In genomic region chr13:14177989-14178388, GRCm38 (mm10) we compare ENCODE assay signal across 11 mouse cellular contexts.
DNase-seq lines count a peak whose midpoint lies in the region; ATAC-seq and TF ChIP-seq lines count a peak whose summit lies in the region.
"Had no signal": no experiment of that assay in that cellular context is flagged by ENCODE, and none has a peak within 500 bp of the region (broad histone marks: within the 10 kb centered on the region; RNA-seq: fewer than 3 reads in every experiment).

No protein-coding gene starts in this region.

- no peak overlapping the region for H3K4me2 ChIP-seq in hindbrain, embryonic 16.5 days (ENCODE audit: low read length)
- no peak overlapping the region for H3K4me2 ChIP-seq in hindbrain, embryonic 11.5 days (replicated peaks; ENCODE audit: low read depth, low read length)
- H3K4me2 ChIP-seq in midbrain, postnatal 0 days (ENCODE audit: low read depth, low read length, poor library complexity, severe bottlenecking), result no peak overlapping the region
- H3K4me2 ChIP-seq in midbrain, embryonic 13.5 days (replicated peaks), result no peak overlapping the region
- H3K4me2 ChIP-seq: heart, embryonic 13.5 days had no signal

- H3K9me3 ChIP-seq in hindbrain, embryonic 16.5 days (ENCODE audit: control insufficient read depth, low read length), result no peaks in the 10 kb centered on the region
- H3K9me3 ChIP-seq in hindbrain, embryonic 11.5 days (ENCODE audit: control insufficient read depth, low read length), result no peaks in the 10 kb centered on the region
- H3K9me3 ChIP-seq in midbrain, postnatal 0 days (ENCODE audit: low read length), result no peaks in the 10 kb centered on the region
- H3K9me3 ChIP-seq in midbrain, embryonic 13.5 days, result no peaks in the 10 kb centered on the region
- H3K9me3 ChIP-seq: heart, embryonic 13.5 days; megakaryocyte, embryonic 14.5 days had no signal

- peak; percentile 65 for TF ChIP-seq CTCF in midbrain, postnatal 0 days (IDR thresholded peaks at IDR 0.05)

- no peak overlapping the region for H3K27ac ChIP-seq in hindbrain, embryonic 16.5 days (ENCODE audit: low read depth, low read length)
- no peak overlapping the region for H3K27ac ChIP-seq in hindbrain, embryonic 11.5 days (ENCODE audit: low read depth, low read length)
- no peak overlapping the region for H3K27ac ChIP-seq in midbrain, postnatal 0 days (ENCODE audit: low read depth, low read length)
- H3K27ac ChIP-seq in midbrain, embryonic 13.5 days, result no peak overlapping the region
- H3K27ac ChIP-seq: heart, embryonic 13.5 days had no signal

- no peaks in the 10 kb centered on the region for H3K27me3 ChIP-seq in hindbrain, embryonic 16.5 days (replicated peaks; ENCODE audit: control insufficient read depth, insufficient read depth, low read length)
- no peaks in the 10 kb centered on the region for H3K27me3 ChIP-seq in hindbrain, embryonic 11.5 days (ENCODE audit: control insufficient read depth, insufficient read depth, low read length)
- H3K27me3 ChIP-seq in midbrain, postnatal 0 days (ENCODE audit: insufficient read depth, low read length), result no peaks in the 10 kb centered on the region
- no peaks in the 10 kb centered on the region for H3K27me3 ChIP-seq in midbrain, embryonic 13.5 days
- H3K27me3 ChIP-seq: heart, embryonic 13.5 days; megakaryocyte, embryonic 14.5 days had no signal

- H3K4me1 ChIP-seq in hindbrain, embryonic 16.5 days (ENCODE audit: control insufficient read depth, insufficient read depth, low read depth, low read length), result no peaks in the 10 kb centered on the region
- H3K4me1 ChIP-seq in hindbrain, embryonic 11.5 days (replicated peaks; ENCODE audit: control insufficient read depth, insufficient read depth, low read length), result no peaks in the 10 kb centered on the region
- no peaks in the 10 kb centered on the region for H3K4me1 ChIP-seq in midbrain, postnatal 0 days (ENCODE audit: insufficient read depth, low read length)
- no peaks in the 10 kb centered on the region for H3K4me1 ChIP-seq in midbrain, embryonic 13.5 days (replicated peaks)
- H3K4me1 ChIP-seq: heart, embryonic 13.5 days; megakaryocyte, embryonic 14.5 days had no signal

- 76% methylated on average over 1 of the region's 1 CpGs for WGBS in hindbrain, embryonic 16.5 days
- WGBS in hindbrain, embryonic 11.5 days, result 96% methylated on average over 1 of the region's 1 CpGs
- WGBS in midbrain, postnatal 0 days, result 92% methylated on average over 1 of the region's 1 CpGs
- WGBS in midbrain, embryonic 13.5 days, result 100% methylated on average over 1 of the region's 1 CpGs

- no peak overlapping the region for H3K4me3 ChIP-seq in hindbrain, embryonic 16.5 days (ENCODE audit: low read length)
- no peak overlapping the region for H3K4me3 ChIP-seq in hindbrain, embryonic 11.5 days (ENCODE audit: low read depth, low read length)
- no peak overlapping the region for H3K4me3 ChIP-seq in midbrain, postnatal 0 days (ENCODE audit: low read depth, low read length)
- H3K4me3 ChIP-seq in midbrain, embryonic 13.5 days (replicated peaks), result no peak overlapping the region
- H3K4me3 ChIP-seq: heart, embryonic 13.5 days; megakaryocyte, embryonic 14.5 days had no signal

- no peak overlapping the region for H3K9ac ChIP-seq in hindbrain, embryonic 16.5 days (ENCODE audit: low read depth, low read length)
- no peak overlapping the region for H3K9ac ChIP-seq in hindbrain, embryonic 11.5 days (ENCODE audit: low read depth, low read length)
- H3K9ac ChIP-seq in midbrain, postnatal 0 days (replicated peaks; ENCODE audit: low read length, poor library complexity, severe bottlenecking), result no peak overlapping the region
- H3K9ac ChIP-seq in midbrain, embryonic 13.5 days (replicated peaks), result no peak overlapping the region
- H3K9ac ChIP-seq: heart, embryonic 13.5 days had no signal

- no peak for DNase-seq in hindbrain, embryonic 11.5 days (ENCODE audit: low spot score)
- peak; percentile 45 for DNase-seq in midbrain, postnatal 0 days (ENCODE audit: low spot score)
- DNase-seq in c-Kit-positive CD71-positive TER-119-positive erythroid progenitor cells, embryonic 14.5 days (ENCODE audit: low spot score), result peak; percentile 11
- DNase-seq in urinary bladder, adult 18-20 months (ENCODE audit: low spot score in 2 of 2), result no peak
- no peak for DNase-seq in thymus, postnatal 25 days
- DNase-seq: adrenal gland, adult 2 months; thymus, postnatal 14 days had no signal

- H3K36me3 ChIP-seq in hindbrain, embryonic 16.5 days (ENCODE audit: control insufficient read depth, insufficient read depth, low read length), result no peaks in the 10 kb centered on the region
- no peaks in the 10 kb centered on the region for H3K36me3 ChIP-seq in hindbrain, embryonic 11.5 days (ENCODE audit: control insufficient read depth, insufficient read depth, low read length)
- no peaks in the 10 kb centered on the region for H3K36me3 ChIP-seq in midbrain, postnatal 0 days (ENCODE audit: insufficient read depth, low read length)
- H3K36me3 ChIP-seq in midbrain, embryonic 13.5 days, result no peaks in the 10 kb centered on the region

- ATAC-seq in hindbrain, embryonic 16.5 days, result peak; percentile 68; the same call in 1 of the 2 replicates
- no peak for ATAC-seq in hindbrain, embryonic 11.5 days (ENCODE audit: low FRiP score)
- no peak for ATAC-seq in midbrain, postnatal 0 days (ENCODE audit: low FRiP score)
- no peak for ATAC-seq in midbrain, embryonic 13.5 days

Comparison
In these comparisons a context has a peak if more than half of its experiments do, and no peak if none do; other contexts are left out.
1. DNase-seq: peak in midbrain, postnatal 0 days (single experiment) and c-Kit-positive CD71-positive TER-119-positive erythroid progenitor cells, embryonic 14.5 days (single experiment); none in hindbrain, embryonic 11.5 days (single experiment), urinary bladder, adult 18-20 months (0 of 2) and thymus, postnatal 25 days (single experiment).